Mouse (Mus musculus) megakaryocyte-erythroid progenitor cell, adult 5-6 weeks (primary cell): ENCODE measurements around the gene T2. TPM values are rescaled to one million over a fixed set of nuclear protein-coding genes. Genes with fewer than 3 reads are reported as not detected.

Source experiments
- ATAC-seq: replicated peaks from 2 replicates; pipeline ENCODE4 v1.8.0; 2016; ENCODE audit warnings: mild to moderate bottlenecking, inconsistent platforms; ENCODE audit not compliant: severe bottlenecking, poor library complexity, low FRiP score, low TSS enrichment
- total RNA-seq, 2 experiments: library from RNA; stranded (forward) in 1 of 2; stranded (reverse) in 1 of 2; fragments of 200-1000, 215-1000 nt in 1 of 2; fragments of >200 nt in 1 of 2; fragmentation: Nextera tagmentation in 1 of 2; gene quantifications; 2 replicates each; pipeline ENCODE4 v1.2.3; 2014 to 2017

The T2 gene
- total RNA-seq, 2 experiments from 2014 or later: not detected

- 0 out of 2 replicates have a peak, but pooled peaks have one; percentile 34 for ATAC-seq
Observed at GRCm38 (mm10) chr17:8408589-8409295, 53.0 kb downstream of the T2 start.

DNA sequence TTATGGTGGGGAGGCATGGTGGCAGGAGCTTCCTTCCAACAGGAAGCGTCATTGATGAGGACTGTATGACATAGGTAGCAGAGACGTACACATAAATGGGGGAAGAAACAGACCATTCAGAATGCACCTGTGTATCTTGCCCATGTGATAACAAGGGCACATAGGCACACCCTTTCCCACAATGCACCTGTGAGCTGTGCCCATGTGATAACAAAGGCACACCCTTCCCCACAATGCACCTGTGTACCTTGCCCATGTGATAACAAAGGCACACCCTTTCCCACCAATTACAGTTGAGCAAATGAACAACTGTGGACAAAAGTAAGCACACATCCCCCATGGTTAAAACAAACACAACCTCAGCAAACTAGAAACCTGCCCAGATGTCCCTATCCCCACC is 54.5 kb downstream of the T2 start:
- ATAC-seq: no peak

- no peak for ATAC-seq
Observed at GRCm38 (mm10) chr17:8413656-8414055, 57.9 kb downstream of the T2 start.

- ATAC-seq: no peak
Observed at GRCm38 (mm10) chr17:8415533-8415932, 59.7 kb downstream of the T2 start.

- no peak for ATAC-seq
Observed at GRCm38 (mm10) chr17:8416865-8417264, 61.1 kb downstream of the T2 start.

DNA sequence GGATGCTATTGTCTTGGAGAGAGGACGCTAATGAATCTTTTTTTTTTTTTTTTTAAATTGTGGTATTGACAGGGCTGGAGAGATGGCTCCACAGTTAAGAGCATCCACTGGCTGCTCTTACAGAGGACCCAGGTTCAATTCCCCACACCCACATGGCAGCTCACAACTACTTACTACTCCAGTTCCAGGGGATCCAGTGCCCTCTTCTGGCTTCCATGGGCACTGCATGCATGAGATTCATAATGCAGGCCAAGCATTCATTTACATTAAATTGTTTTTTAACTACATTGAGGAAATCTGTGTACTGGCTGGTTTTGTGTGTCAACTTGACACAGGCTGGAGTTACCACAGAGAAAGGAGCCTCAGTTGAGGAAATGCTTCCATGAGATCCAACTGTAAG is 64.9 kb downstream of the T2 start:
- no peak for ATAC-seq

DNA sequence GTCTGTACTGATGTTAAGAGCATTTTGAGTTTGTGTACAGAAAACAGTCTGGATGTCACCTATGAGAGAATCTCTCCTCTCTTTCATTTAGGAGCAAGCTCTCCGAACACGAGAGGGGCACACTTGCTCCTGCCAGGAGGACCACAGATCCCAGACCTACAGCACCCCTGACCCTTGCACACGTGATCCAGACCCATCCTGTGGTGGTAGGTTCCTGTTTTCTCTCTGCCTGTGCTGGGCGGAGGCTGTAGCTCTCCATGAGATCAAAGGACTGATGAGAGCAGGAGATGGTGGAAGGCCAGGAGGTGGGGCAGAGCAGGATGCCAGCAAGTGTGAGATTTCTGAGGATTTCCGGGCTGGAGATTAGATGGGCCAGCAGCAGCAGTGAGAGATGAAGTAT is 65.7 kb downstream of the T2 start:
- peak; percentile 47 for ATAC-seq

GRCm38 (mm10) chr17:8423283-8423682 is 67.5 kb downstream of the T2 start:
- ATAC-seq: peak; percentile 51; the same call in 1 of the 2 replicates

DNA sequence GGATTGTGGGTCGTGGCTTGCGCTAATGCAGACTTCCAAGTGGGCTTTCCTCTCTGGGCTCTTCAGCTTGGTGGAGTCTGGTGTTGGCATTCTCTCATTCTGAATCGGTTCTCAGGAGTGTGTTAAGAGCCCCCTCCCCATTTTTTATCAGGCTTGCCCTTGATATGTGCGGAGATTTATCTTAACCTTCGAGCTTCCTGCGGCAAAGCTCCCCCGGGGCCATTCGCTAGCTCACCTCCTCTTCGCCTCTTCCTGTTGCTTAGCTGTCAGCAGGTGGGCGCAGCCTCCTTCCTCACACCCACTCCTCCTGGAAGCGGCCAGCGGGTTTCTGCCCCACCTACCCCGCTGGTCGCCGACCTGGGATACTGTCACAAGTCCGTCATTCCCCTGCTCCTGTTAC is 73.6 kb downstream of the T2 start:
- no peak for ATAC-seq

- no peak for ATAC-seq
Observed at GRCm38 (mm10) chr17:8429896-8430295, 74.1 kb downstream of the T2 start.

GRCm38 (mm10) chr17:8432179-8432800 is 76.5 kb downstream of the T2 start:
- ATAC-seq: no peak

DNA sequence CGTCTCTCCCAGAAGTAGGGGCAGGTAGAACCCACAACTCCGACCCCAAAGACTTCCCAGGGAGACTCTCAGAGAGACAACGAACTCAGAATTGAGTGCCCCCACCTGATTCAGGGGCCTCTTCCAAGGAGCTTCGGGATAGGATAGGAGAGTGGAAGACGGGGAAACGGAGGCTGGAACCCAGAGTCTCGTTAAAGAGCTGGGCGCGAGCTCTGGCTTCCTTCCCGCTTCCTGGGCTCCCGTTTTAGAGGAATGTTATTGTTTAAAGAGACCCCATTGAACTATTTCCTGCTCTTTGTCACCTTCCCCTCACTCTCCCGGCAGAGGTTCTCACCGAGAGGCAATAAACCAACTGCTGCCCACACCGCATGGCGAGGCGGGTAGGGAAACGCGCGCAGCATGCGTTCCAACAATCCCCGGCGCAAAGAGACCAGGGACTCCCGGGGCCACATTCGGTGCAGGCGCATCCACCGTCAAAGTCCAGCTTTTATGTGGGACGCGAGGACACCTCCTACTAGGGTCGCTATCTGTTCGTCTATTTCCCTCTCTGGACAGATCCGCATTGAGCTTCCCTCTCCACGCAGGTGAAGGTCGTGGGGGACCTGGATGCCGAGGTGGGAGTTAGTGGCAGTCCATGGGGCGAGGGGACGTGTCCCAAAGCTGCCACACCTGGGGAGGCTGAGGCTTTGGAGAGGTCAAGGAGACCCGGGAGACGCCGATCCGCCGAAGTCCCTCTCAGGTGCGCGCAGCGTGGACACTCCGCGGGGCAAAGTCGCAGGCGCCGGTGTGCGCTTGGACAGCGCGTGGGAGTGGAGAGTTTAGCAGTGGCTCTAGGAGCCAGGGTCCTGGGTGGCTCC is 77.6 kb downstream of the T2 start:
- no peak for ATAC-seq

DNA sequence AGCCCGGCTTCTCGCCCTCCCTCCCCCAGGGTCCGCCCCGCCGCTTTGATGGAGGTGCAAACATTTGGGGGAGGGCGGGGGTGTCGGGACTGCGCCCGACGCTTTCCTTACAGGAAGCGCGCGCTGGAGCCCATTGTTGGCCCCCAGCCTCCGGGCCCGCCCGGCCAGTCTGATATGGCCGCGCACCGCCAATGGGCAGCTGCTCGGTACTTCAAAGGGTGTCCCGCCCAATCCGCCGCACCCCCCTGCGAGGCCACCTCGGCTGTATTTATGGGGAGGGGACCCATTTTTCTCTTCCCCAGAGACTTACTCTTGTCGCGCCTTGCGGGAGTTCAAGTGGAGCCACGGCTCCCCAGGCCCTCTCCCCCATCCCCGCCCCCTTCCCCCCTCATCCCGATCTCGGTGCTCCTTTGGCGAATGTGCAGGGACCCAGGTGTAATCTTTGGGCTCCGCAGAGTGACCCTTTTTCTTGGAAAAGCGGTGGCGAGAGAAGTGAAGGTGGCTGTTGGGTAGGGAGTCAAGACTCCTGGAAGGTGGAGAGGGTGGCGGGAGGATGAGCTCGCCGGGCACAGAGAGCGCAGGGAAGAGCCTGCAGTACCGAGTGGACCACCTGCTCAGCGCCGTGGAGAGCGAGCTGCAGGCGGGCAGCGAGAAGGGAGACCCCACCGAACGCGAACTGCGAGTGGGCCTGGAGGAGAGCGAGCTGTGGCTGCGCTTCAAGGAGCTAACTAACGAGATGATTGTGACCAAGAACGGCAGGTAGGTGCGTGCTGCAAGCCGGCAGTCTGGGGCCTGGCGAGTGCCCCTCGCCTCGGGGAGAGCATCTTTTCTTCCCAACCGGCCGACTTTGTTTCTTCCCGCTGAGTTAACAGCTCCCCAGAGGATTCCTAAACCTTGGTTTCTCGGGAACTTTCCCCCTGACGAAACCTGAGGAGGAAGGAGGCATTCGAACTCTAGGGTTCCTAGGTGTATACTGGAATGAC is 78.5 kb downstream of the T2 start, which contains the start of gene T:
TSS of gene T (plus strand) at position 446 of the 983 bp plus-strand sequence.
- no peak for ATAC-seq

DNA sequence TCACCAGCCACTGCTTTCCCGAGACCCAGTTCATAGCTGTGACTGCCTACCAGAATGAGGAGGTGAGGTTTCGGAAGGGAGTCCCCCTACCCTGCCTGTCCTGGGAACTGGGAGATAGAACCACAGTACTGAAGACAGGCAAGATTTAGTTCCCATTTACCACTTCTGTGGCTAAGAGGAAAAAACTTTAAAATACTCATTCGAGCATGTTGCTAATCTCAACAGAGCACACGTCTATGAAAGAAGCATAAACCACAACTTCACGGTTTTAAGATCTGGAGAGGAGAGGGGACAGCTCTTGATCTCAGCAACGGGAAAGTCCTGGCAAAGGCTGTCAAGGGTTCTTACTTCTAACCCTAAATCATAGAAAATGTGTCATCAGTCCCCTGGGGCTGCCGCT is 80.4 kb downstream of the T2 start:
- peak; percentile 49 for ATAC-seq

- no peak for ATAC-seq
Observed at GRCm38 (mm10) chr17:8444062-8444461, 88.3 kb downstream of the T2 start.

GRCm38 (mm10) chr17:8447676-8448192 is 91.9 kb downstream of the T2 start:
- no peak for ATAC-seq

- ATAC-seq: no peak
Observed at GRCm38 (mm10) chr17:8448324-8448723, 92.5 kb downstream of the T2 start.

DNA sequence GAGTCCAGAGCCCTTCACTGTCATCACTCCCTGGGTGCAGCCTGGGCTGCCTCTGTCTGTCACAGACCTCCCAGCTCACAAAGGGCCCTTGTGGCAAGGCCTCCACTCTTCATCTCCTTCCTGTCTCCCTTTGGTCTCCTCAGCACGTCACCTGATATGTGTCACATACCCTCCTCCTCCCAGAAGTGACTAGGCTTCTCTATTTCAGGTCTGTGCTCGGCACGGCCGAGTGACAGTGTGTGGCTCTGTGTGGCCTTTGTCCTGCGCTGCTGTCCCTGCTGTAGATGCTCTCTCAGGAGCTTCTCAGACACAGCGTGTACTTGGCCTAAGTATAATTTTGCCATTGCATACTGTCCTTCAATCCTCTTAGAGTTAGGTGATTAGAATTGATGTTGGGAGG is 99.4 kb downstream of the T2 start:
- no peak for ATAC-seq

GRCm38 (mm10) chr17:8455601-8456000 is 99.8 kb downstream of the T2 start:
- ATAC-seq: no peak
